Mouse (Mus musculus) G1E (cell line): ENCODE results near the gene Unc93a.
"Not testable (repeated sequence)": the region's sequence is repeated elsewhere in the genome, so short reads cannot be mapped to it uniquely, and the experiment has no call there.

ENCODE experiments used
- CTCF ChIP-seq: IDR thresholded peaks from 2 replicates; pipeline ENCODE4 v1.5.1; 2012; ENCODE audit warnings: low read depth, low read length, inconsistent platforms, mixed read lengths
- GATA1 ChIP-seq: IDR thresholded peaks from 2 replicates; pipeline ENCODE4 v1.6.1; 2012; ENCODE audit warnings: borderline replicate concordance, low read length, inconsistent platforms, mixed read lengths
- TAL1 ChIP-seq: conservative IDR thresholded peaks from 2 replicates; pipeline ENCODE4 v1.6.1; 2012; ENCODE audit warnings: low read depth, low read length, inconsistent platforms, mixed read lengths

DNA sequence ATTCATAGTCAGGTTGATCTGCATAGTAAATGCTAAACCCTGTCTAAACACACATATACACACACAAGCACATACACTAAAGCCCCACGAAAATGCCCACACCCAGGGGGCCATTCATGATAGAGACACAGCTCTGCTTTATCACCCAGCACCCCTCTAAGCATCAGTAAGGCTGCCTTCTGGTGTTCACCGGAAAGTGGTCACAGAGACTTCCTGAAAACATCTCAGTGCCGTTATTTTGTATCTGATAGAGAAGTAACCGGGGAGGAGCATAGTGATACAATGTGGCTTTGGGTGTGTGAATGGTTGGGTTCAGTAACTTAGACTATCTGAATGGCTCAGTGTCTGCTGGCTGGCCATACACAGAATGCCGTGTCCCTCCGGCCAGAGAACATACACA is 42.0 kb upstream of the Unc93a start:
- TF ChIP-seq TAL1, CTCF, GATA1: not testable (repeated sequence)
